Mouse (Mus musculus) erythroblast, adult 5-6 weeks (primary cell): ENCODE results near the gene Tjp1. TPM values are rescaled to one million over a fixed set of nuclear protein-coding genes. Genes with fewer than 3 reads are reported as not detected.

ENCODE experiments used
- ATAC-seq: replicated peaks from 2 replicates; pipeline ENCODE4 v1.8.0; 2016; ENCODE audit warnings: moderate number of reproducible peaks, mild to moderate bottlenecking, moderate TSS enrichment, inconsistent platforms; ENCODE audit not compliant: poor library complexity, low FRiP score, severe bottlenecking
- total RNA-seq, 2 experiments: library from RNA; stranded (forward) in 1 of 2; stranded (reverse) in 1 of 2; fragments of 150-400 nt in 1 of 2; fragments of 200-764, 138-1000 nt in 1 of 2; gene quantifications; 2 replicates each; pipeline versions ENCODE4 v1.2.3 to v1.2.4; 2015 to 2017; ENCODE audit warnings: low replicate concordance in 2 of 2

Gene Tjp1
- total RNA-seq, 2 experiments from 2014 or later = 2.3 to 26.8 TPM

- ATAC-seq = no peak
These were observed 132.4 kb downstream of the Tjp1 start for GRCm38 (mm10) chr7:65395166-65395565.

GRCm38 (mm10) chr7:65394672-65395071 lies 132.9 kb downstream of the Tjp1 start:
- ATAC-seq = no peak

GRCm38 (mm10) chr7:65393704-65394452 lies 133.7 kb downstream of the Tjp1 start:
- ATAC-seq = no peak

GRCm38 (mm10) chr7:65392986-65393385 lies 134.6 kb downstream of the Tjp1 start:
- ATAC-seq = no peak

GRCm38 (mm10) chr7:65389539-65389938 lies 138.0 kb downstream of the Tjp1 start:
- no peak for ATAC-seq

GRCm38 (mm10) chr7:65388243-65389013 lies 139.2 kb downstream of the Tjp1 start:
- no peak for ATAC-seq

GRCm38 (mm10) chr7:65387560-65388175 lies 139.9 kb downstream of the Tjp1 start:
- ATAC-seq = no peak

- no peak for ATAC-seq
These were observed 142.8 kb downstream of the Tjp1 start for GRCm38 (mm10) chr7:65384775-65385174.

- ATAC-seq = no peak
These were observed 144.9 kb downstream of the Tjp1 start for GRCm38 (mm10) chr7:65382515-65383283.

GRCm38 (mm10) chr7:65381896-65382295 lies 145.7 kb downstream of the Tjp1 start:
- no peak for ATAC-seq

- ATAC-seq = no peak
These were observed 146.9 kb downstream of the Tjp1 start for GRCm38 (mm10) chr7:65380716-65381115.

- no peak for ATAC-seq
These were observed 148.6 kb downstream of the Tjp1 start for GRCm38 (mm10) chr7:65378818-65379565.

GRCm38 (mm10) chr7:65377521-65377920 lies 150.1 kb downstream of the Tjp1 start:
- no peak for ATAC-seq

GRCm38 (mm10) chr7:65375621-65376020 lies 152.0 kb downstream of the Tjp1 start:
- ATAC-seq = no peak

GRCm38 (mm10) chr7:65375176-65375575 lies 152.4 kb downstream of the Tjp1 start:
- no peak for ATAC-seq

GRCm38 (mm10) chr7:65373336-65373735 lies 154.2 kb downstream of the Tjp1 start:
- ATAC-seq = no peak

- ATAC-seq = no peak
These were observed 155.8 kb downstream of the Tjp1 start for GRCm38 (mm10) chr7:65371765-65372164.

- peak; percentile 85 for ATAC-seq
These were observed 156.6 kb downstream of the Tjp1 start for GRCm38 (mm10) chr7:65370787-65371616.
